Mouse (Mus musculus): ENCODE measurements around the gene Ccdc85a. TPM values are rescaled to one million over a fixed set of nuclear protein-coding genes. Genes with fewer than 3 reads are reported as not detected.
"Not testable (repeated sequence)": the region's sequence is repeated elsewhere in the genome, so short reads cannot be mapped to it uniquely, and the experiment has no call there.

The Ccdc85a gene
- total RNA-seq, 2 experiments from 2014 or later: 108 to 116 TPM

DNA sequence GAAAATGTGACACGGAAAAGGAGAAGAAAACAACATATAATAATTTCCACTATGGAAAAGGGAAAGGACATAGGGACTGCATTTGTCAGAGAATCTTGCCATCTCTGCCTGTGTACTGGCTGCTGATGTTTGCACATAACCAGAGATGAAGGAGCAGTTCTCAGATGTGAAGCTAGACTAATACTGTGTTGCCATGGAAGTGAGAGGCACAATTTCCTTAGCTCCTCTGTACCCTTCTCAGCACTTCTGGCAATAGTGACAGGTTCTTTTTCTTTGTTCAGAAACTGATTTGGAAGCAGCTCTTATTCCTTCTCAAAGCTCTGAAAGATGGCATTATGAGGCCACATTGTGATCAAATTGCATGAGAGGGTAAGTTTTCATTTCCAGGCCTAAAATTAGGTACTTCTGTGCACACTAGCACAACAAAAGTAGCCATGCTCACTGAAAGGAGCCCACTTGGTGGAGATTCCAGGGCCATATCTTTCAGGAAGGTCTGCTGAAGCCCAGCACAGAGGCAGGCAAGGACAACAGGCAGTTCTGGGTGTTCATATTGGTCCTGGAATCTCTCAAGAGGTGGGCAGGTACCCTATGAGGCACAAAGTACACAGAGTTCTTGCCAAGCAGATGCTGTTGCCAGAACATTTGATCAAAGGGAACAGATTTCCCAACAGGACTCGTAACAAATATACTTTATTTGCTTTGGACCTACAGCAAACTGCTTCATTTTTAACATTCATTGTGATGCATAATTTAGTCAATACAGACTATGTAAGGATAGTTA lies 161.5 kb downstream of the Ccdc85a start:
- DNase-seq (ENCODE audit: low spot score in 2 of 2): peak; percentile 54 to 59

DNA sequence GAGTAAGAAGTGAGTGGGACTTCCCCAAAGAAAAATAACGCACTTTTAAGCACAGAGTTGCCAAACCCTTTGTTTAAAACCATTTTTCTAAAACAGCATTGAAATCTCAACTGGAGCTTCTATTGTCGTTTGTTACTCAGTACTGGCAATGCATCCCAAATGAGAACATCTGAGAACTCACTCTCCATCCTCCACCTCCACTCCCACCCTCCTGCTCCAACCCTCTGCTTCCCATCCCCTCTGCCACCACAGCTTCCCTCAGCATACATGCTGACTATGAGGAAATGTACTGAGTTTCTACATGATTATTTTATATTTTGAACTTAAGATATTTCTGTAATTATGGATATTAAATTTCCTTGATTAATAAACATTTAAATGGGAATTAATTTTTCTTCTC lies 168.3 kb downstream of the Ccdc85a start:
- no peak for DNase-seq (ENCODE audit: low spot score in 2 of 2)

DNA sequence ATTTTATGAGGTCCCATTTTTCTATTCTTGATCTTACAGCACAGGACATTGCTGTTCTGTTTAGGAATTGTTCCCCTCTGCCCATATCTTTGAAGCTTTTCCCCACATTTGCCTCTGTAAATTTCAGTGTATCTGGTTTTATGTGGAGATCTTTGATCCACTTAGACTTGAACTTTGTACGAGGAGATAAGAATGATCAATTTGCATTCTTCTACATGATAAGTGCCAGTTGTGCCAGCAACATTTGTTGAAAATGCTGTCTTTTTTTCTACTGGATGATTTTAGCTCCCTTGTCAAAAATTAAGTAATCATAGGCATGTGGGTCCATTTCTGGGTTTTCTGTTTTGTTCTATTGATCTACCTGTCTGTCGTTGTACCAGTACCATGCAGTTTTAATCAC lies 174.2 kb downstream of the Ccdc85a start:
- DNase-seq (ENCODE audit: low spot score in 2 of 2): not testable (repeated sequence)

DNA sequence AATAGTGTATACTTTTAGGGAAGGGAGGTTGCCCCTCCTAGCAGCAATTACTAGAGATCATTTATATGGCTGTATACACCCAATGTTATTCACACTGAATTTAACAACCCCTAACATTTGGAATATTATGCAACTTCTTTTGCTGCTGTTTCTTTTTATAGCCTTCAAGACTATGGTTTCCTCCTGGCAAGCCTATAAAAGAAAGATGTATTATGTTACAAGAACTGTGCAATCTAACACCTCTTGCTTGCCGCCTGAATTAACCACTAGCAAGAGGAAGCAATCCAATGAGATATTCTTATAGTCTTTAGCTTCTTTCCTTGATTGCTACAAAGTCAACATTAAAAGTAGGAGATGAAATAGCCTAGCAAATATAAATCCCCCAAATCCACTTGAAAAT lies 187.0 kb downstream of the Ccdc85a start:
- DNase-seq (ENCODE audit: low spot score in 2 of 2): no peak

DNA sequence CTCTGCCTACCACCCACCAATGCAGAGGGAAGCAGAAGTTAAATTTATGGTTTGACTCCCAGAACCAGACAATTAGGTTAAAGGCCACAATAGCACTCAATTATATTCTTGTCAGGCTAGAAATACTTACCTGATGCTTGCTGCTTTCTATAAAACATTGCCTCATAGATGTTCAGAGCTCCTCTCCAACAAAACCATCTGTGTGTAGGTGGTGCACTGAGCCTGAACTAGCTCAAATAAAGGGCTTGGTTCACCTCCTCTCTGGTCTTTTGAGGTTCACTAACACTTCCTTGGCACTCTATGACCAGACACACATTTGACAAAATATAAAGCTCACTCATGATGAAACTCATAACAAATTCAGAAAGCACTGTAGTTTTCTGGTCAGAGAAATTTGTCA lies 208.2 kb downstream of the Ccdc85a start:
- no peak for DNase-seq (ENCODE audit: low spot score in 2 of 2)

DNA sequence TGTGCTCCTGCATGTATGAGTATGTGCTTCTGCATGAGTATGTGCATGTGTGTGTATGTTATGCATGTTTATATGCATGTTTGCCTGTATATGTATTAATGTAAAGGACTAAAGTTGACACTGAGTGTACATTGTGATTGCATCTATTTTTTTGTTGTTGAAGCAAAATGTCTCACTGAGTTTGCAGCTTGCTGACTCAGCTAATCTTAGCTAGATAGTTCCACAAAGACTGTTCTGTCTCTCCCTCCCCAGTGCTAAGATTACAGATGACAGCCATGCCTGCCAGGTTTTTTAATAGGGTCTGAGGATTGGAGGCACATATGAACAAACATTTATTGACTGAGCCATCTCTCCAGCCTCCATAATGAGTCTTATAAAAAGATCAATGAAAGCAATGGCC lies 209.5 kb downstream of the Ccdc85a start:
- no peak for DNase-seq (ENCODE audit: low spot score in 2 of 2)

DNA sequence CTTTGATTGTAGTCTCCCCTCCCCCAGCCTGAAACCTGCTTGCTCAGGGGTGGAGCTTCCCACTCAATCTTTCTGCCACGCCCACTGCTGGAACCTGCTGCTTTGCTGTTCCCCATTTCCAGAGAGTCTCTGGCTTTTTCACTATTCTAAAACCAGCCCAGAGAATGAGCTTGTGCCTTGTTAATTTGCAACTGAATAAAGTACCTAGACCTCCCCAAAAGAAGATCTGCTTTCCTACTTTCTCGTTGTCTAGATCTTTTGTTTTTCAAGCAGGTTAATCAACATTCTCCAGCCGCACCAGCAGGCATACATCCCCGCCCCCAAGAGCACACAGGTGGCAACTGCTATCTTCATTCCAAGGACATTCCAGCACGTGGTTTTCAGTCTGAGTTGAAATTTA lies 212.7 kb downstream of the Ccdc85a start:
- not testable (repeated sequence) for DNase-seq (ENCODE audit: low spot score in 2 of 2)

DNA sequence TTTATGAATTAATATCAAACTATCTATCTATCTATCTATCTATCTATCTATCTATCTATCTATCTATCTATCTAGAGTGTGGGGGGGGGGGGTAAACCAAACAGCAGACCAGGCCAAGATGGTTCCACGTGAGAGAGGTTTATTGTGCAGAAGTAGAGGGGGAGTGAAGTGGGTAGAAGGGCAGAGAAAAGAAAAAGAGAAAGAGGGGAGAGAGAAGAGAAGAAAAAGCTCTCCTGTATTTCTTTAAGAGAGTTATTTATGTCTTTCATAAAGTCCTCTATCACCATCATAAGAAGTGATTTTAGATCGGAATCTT lies 218.2 kb downstream of the Ccdc85a start:
- DNase-seq (ENCODE audit: low spot score in 2 of 2): no peak

DNA sequence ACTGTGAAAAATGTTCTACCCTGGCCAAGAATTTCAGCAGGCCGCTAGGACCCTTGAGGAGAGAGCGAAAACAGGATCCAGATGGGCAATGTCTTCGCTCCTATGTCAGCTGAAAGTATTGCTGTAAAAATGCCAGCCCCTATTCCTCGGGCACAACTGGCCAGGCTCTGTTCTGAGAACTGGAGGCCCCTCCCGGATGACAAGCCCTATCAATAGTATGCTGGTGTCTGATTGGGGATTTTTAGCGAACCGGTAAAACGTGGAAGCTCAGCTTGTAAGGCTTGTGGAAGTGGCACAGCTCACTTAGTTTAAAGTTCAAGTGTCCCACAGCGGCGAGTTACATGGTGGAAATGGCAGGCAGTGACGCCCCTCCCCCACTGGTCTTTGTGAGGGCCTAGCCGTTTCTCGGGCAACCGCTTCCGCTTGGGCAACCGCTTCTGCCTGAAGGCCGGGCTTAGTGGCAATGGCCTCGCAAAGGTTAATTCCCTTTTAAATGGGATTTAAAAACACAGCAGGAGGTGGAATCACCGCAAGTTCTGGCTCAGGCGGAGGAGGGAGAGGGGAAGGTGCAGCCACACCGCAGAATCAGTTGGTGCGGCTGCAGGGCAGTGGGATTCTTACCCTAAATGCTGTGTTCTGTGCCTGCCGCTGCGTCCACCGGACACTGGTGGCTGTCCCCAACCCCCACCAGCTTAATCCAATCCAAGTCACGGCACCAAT lies 218.8 kb downstream of the Ccdc85a start:
- peak; percentile 82 to 88 for DNase-seq (ENCODE audit: low spot score in 2 of 2)

DNA sequence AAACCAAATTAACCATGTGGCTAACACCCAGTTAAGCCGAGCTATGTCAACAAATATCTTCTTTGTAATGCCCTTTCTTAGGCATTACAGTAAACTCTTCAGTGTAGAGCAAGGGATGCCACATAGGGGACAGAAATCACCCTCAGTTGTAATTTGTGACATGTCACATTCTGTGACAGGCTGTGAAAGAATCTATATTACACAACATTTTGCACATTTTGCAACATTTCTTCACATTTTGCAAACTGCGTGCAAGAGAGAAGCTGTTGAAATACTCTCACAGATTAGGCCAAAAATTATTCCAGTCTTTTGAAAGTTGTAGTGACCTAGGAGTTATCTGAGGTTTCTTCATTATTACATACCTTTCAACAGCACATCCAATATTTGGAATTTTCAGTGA lies 240.7 kb downstream of the Ccdc85a start:
- DNase-seq (ENCODE audit: low spot score in 2 of 2): no peak

DNA sequence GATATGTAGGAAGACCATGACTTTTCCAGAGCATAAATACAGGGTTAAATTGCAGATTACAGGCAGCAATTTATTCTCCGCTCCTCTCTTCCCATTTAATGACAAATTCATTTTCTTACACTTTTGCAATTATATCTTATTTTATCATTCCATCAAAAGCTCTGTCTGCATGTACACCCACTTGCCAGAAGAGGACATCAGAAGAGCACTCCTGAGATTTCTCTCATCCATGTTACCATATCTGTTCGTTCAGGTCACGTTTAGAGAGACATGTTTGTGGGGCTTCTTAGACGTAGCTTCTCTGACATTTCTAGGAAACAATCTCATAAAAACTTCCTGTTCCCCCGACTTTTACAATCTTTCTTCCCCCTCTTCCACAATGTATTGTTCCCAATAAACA lies 242.2 kb downstream of the Ccdc85a start:
- no peak for DNase-seq (ENCODE audit: low spot score in 2 of 2)

DNA sequence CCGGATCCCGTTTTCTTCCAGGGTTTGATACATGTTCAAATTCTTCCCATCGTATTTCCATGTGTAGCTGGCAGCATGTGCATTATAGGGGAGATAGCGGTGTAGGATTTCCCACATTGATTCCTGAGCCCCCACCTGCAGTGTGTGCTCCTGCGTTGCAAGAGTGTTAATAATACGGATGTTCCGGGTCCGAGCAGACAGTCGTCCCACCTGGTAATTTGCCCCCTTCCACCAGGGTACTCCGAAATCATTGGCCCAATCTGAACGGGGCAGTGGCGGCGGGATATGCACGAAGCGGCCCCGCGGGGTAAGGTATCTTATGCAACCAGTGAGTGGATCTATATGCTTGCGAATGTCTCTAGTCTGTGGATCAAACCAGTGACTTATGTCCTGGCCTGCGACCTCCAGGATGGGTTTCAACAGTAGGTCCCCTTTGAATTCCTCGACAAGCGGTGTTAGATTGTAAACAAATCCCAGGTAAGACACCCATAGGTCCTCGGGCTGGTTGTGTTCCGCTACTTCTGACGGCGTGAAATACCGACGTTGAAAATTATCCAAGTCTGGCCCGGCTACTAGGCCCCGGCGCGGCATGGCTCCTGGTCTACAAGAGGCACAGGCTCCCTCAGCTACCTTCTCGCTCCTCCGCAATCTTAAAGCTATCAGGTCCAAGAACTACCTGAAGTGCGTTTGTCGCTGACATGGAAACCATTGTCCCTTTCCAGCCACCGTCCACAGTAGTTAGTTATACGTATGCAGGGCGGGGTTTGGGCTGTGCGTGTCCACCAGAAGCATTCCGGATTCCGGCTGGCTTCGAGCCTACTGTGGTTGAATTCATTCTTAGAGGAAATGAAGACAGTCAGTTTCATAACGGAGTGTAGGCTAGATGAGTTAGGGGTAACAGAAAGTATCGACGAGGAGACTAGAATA lies 244.6 kb downstream of the Ccdc85a start, which contains the start of gene Gm6685:
Gene Gm6685, minus strand, starts transcription at position 644 of the 927 bp plus-strand sequence.
- DNase-seq (ENCODE audit: low spot score in 2 of 2): not testable (repeated sequence)

Other genes starting within 250 kb of the Ccdc85a start
- 1 to 10 TPM; 5.4 to 6.1 TPM for gene Gm6685, start 244.5 kb downstream of the Ccdc85a start, total RNA-seq (2021)